Mouse (Mus musculus): ENCODE data around the gene 4930426L09Rik. TPM values are rescaled to one million over a fixed set of nuclear protein-coding genes. Genes with fewer than 3 reads are reported as not detected.

The 4930426L09Rik gene
- polyA plus RNA-seq, 1 experiment from 2014 or later: 0.48 TPM

GRCm38 (mm10) chr2:19011443-19011842 is 13.3 kb downstream of the 4930426L09Rik start:
- no peak overlapping the region for H3K4me3 ChIP-seq (ENCODE audit: low read depth, low read length)
- no peaks in the 10 kb centered on the region for H3K9me3 ChIP-seq (ENCODE audit: control insufficient read depth, low read length)
- peaks cover 11% of the 10 kb centered on the region for H3K4me1 ChIP-seq (replicated peaks; ENCODE audit: control insufficient read depth, insufficient read depth, low read length)
- no peak for DNase-seq (ENCODE audit: low spot score)
- peak; percentile 98 for ATAC-seq (replicated peaks; ENCODE audit: low FRiP score)
- no peaks in the 10 kb centered on the region for H3K36me3 ChIP-seq (ENCODE audit: control insufficient read depth, insufficient read depth, low read length)
- no peaks in the 10 kb centered on the region for H3K27me3 ChIP-seq (replicated peaks; ENCODE audit: control insufficient read depth, insufficient read depth, low read length)
- H3K9ac ChIP-seq (ENCODE audit: low read depth, low read length): no peak overlapping the region
- H3K27ac ChIP-seq (ENCODE audit: low read depth, low read length): peak overlapping the region; percentile 38; the same call in 1 of the 2 replicates
- H3K4me2 ChIP-seq: peak overlapping the region; percentile 27; the same call in 1 of the 2 replicates
- WGBS: 36% methylated on average over 6 of the region's 6 CpGs

GRCm38 (mm10) chr2:19016348-19016747 is 18.2 kb downstream of the 4930426L09Rik start:
- Histone ChIP-seq H3K36me3 (ENCODE audit: control insufficient read depth, insufficient read depth, low read length) (no peaks in the 10 kb centered on the region), H3K9ac (ENCODE audit: low read depth, low read length) (no peak overlapping the region), H3K9me3 (ENCODE audit: control insufficient read depth, low read length) (no peaks in the 10 kb centered on the region), H3K27ac (ENCODE audit: low read depth, low read length) (no peak overlapping the region), H3K4me2 (no peak overlapping the region), H3K4me1 (replicated peaks; ENCODE audit: control insufficient read depth, insufficient read depth, low read length) (peaks cover 2% of the 10 kb centered on the region), H3K4me3 (ENCODE audit: low read depth, low read length) (no peak overlapping the region), H3K27me3 (replicated peaks; ENCODE audit: control insufficient read depth, insufficient read depth, low read length) (no peaks in the 10 kb centered on the region)
- WGBS: 76% methylated on average over 5 of the region's 5 CpGs
- ATAC-seq (replicated peaks; ENCODE audit: low FRiP score) (no peak), DNase-seq (ENCODE audit: low spot score) (no peak)

- 77% methylated on average over 1 of the region's 1 CpGs for WGBS
- no peak for ATAC-seq (replicated peaks; ENCODE audit: low FRiP score)
- H3K4me2 ChIP-seq: no peak overlapping the region
- no peaks in the 10 kb centered on the region for H3K9me3 ChIP-seq (ENCODE audit: control insufficient read depth, low read length)
- H3K4me1 ChIP-seq (replicated peaks; ENCODE audit: control insufficient read depth, insufficient read depth, low read length): no peaks in the 10 kb centered on the region
- no peak for DNase-seq (ENCODE audit: low spot score)
- no peaks in the 10 kb centered on the region for H3K27me3 ChIP-seq (replicated peaks; ENCODE audit: control insufficient read depth, insufficient read depth, low read length)
- no peaks in the 10 kb centered on the region for H3K36me3 ChIP-seq (ENCODE audit: control insufficient read depth, insufficient read depth, low read length)
- no peak overlapping the region for H3K27ac ChIP-seq (ENCODE audit: low read depth, low read length)
- no peak overlapping the region for H3K4me3 ChIP-seq (ENCODE audit: low read depth, low read length)
- H3K9ac ChIP-seq (ENCODE audit: low read depth, low read length): no peak overlapping the region
Observed at GRCm38 (mm10) chr2:19016839-19017238, 18.7 kb downstream of the 4930426L09Rik start.

GRCm38 (mm10) chr2:19018034-19018433 is 19.9 kb downstream of the 4930426L09Rik start:
- Histone ChIP-seq H3K4me1 (replicated peaks; ENCODE audit: control insufficient read depth, insufficient read depth, low read length) (no peaks in the 10 kb centered on the region), H3K36me3 (ENCODE audit: control insufficient read depth, insufficient read depth, low read length) (no peaks in the 10 kb centered on the region), H3K9me3 (ENCODE audit: control insufficient read depth, low read length) (no peaks in the 10 kb centered on the region), H3K27ac (ENCODE audit: low read depth, low read length) (no peak overlapping the region), H3K4me2 (no peak overlapping the region), H3K9ac (ENCODE audit: low read depth, low read length) (no peak overlapping the region), H3K4me3 (ENCODE audit: low read depth, low read length) (no peak overlapping the region), H3K27me3 (replicated peaks; ENCODE audit: control insufficient read depth, insufficient read depth, low read length) (no peaks in the 10 kb centered on the region)
- ATAC-seq (replicated peaks; ENCODE audit: low FRiP score) (no peak), DNase-seq (ENCODE audit: low spot score) (no peak)
- 57% methylated on average over 2 of the region's 2 CpGs for WGBS

- Histone ChIP-seq H3K9me3 (ENCODE audit: control insufficient read depth, low read length) (no peaks in the 10 kb centered on the region), H3K9ac (ENCODE audit: low read depth, low read length) (no peak overlapping the region), H3K36me3 (ENCODE audit: control insufficient read depth, insufficient read depth, low read length) (no peaks in the 10 kb centered on the region), H3K4me1 (replicated peaks; ENCODE audit: control insufficient read depth, insufficient read depth, low read length) (no peaks in the 10 kb centered on the region), H3K4me3 (ENCODE audit: low read depth, low read length) (no peak overlapping the region), H3K4me2 (no peak overlapping the region), H3K27me3 (replicated peaks; ENCODE audit: control insufficient read depth, insufficient read depth, low read length) (no peaks in the 10 kb centered on the region), H3K27ac (ENCODE audit: low read depth, low read length) (no peak overlapping the region)
- DNase-seq (ENCODE audit: low spot score) (no peak), ATAC-seq (replicated peaks; ENCODE audit: low FRiP score) (no peak)
- WGBS: 81% methylated on average over 2 of the region's 2 CpGs
Observed at GRCm38 (mm10) chr2:19024807-19025206, 26.7 kb downstream of the 4930426L09Rik start.

- Histone ChIP-seq H3K27ac (ENCODE audit: low read depth, low read length) (no peak overlapping the region), H3K36me3 (ENCODE audit: control insufficient read depth, insufficient read depth, low read length) (no peaks in the 10 kb centered on the region), H3K4me1 (replicated peaks; ENCODE audit: control insufficient read depth, insufficient read depth, low read length) (no peaks in the 10 kb centered on the region), H3K27me3 (replicated peaks; ENCODE audit: control insufficient read depth, insufficient read depth, low read length) (no peaks in the 10 kb centered on the region), H3K9me3 (ENCODE audit: control insufficient read depth, low read length) (no peaks in the 10 kb centered on the region), H3K9ac (ENCODE audit: low read depth, low read length) (no peak overlapping the region), H3K4me2 (no peak overlapping the region), H3K4me3 (ENCODE audit: low read depth, low read length) (no peak overlapping the region)
- 50% methylated on average over 4 of the region's 4 CpGs for WGBS
- no peak for ATAC-seq (replicated peaks; ENCODE audit: low FRiP score)
- DNase-seq (ENCODE audit: low spot score): no peak
Observed at GRCm38 (mm10) chr2:19037430-19037829, 39.3 kb downstream of the 4930426L09Rik start.

GRCm38 (mm10) chr2:19037907-19038570 is 39.9 kb downstream of the 4930426L09Rik start:
- H3K27me3 ChIP-seq (replicated peaks; ENCODE audit: control insufficient read depth, insufficient read depth, low read length): no peaks in the 10 kb centered on the region
- no peak overlapping the region for H3K4me2 ChIP-seq
- no peaks in the 10 kb centered on the region for H3K36me3 ChIP-seq (ENCODE audit: control insufficient read depth, insufficient read depth, low read length)
- H3K27ac ChIP-seq (ENCODE audit: low read depth, low read length): peak overlapping the region; percentile 14; the same call in 1 of the 2 replicates
- H3K9me3 ChIP-seq (ENCODE audit: control insufficient read depth, low read length): no peaks in the 10 kb centered on the region
- H3K4me1 ChIP-seq (replicated peaks; ENCODE audit: control insufficient read depth, insufficient read depth, low read length): no peaks in the 10 kb centered on the region
- no peak for ATAC-seq (replicated peaks; ENCODE audit: low FRiP score)
- H3K9ac ChIP-seq (ENCODE audit: low read depth, low read length): no peak overlapping the region
- H3K4me3 ChIP-seq (ENCODE audit: low read depth, low read length): no peak overlapping the region
- 61% methylated on average over 4 of the region's 4 CpGs for WGBS
- no peak for DNase-seq (ENCODE audit: low spot score)

GRCm38 (mm10) chr2:19048225-19048624 is 50.1 kb downstream of the 4930426L09Rik start:
- WGBS: 70% methylated on average over 1 of the region's 1 CpGs
- Histone ChIP-seq H3K27me3 (replicated peaks; ENCODE audit: control insufficient read depth, insufficient read depth, low read length) (no peaks in the 10 kb centered on the region), H3K9me3 (ENCODE audit: control insufficient read depth, low read length) (no peaks in the 10 kb centered on the region), H3K27ac (ENCODE audit: low read depth, low read length) (no peak overlapping the region), H3K4me2 (no peak overlapping the region), H3K9ac (ENCODE audit: low read depth, low read length) (no peak overlapping the region), H3K4me1 (replicated peaks; ENCODE audit: control insufficient read depth, insufficient read depth, low read length) (no peaks in the 10 kb centered on the region; the same call in 1 of the 2 replicates), H3K36me3 (ENCODE audit: control insufficient read depth, insufficient read depth, low read length) (no peaks in the 10 kb centered on the region), H3K4me3 (ENCODE audit: low read depth, low read length) (no peak overlapping the region)
- no peak for DNase-seq (ENCODE audit: low spot score)
- ATAC-seq (replicated peaks; ENCODE audit: low FRiP score): no peak

GRCm38 (mm10) chr2:19049341-19049740 is 51.2 kb downstream of the 4930426L09Rik start:
- ATAC-seq (replicated peaks; ENCODE audit: low FRiP score): no peak
- H3K9ac ChIP-seq (ENCODE audit: low read depth, low read length): no peak overlapping the region
- no peaks in the 10 kb centered on the region for H3K36me3 ChIP-seq (ENCODE audit: control insufficient read depth, insufficient read depth, low read length)
- 62% methylated on average over 1 of the region's 1 CpGs for WGBS
- no peaks in the 10 kb centered on the region for H3K9me3 ChIP-seq (ENCODE audit: control insufficient read depth, low read length)
- DNase-seq (ENCODE audit: low spot score): no peak
- H3K4me1 ChIP-seq (replicated peaks; ENCODE audit: control insufficient read depth, insufficient read depth, low read length): no peaks in the 10 kb centered on the region; the same call in 1 of the 2 replicates
- no peak overlapping the region for H3K27ac ChIP-seq (ENCODE audit: low read depth, low read length)
- H3K4me3 ChIP-seq (ENCODE audit: low read depth, low read length): no peak overlapping the region
- H3K27me3 ChIP-seq (replicated peaks; ENCODE audit: control insufficient read depth, insufficient read depth, low read length): no peaks in the 10 kb centered on the region
- no peak overlapping the region for H3K4me2 ChIP-seq
